Mouse (Mus musculus) layer of hippocampus, postnatal 36 days (tissue): ENCODE measurements at regions not wholly inside any gene's neighbourhood (a gene's known extent, or its start where the extent isn't known, plus 50 kb on each side); places are given as distances from the start of the nearest gene placed in this dataset.
A peak's percentile ranks its signal among the peaks of the same experiment; 100 is the strongest.

ENCODE experiments used
- DNase-seq, 2 experiments: peaks; one replicate each; pipeline ENCODE4 v3.0.0; 2022

- no peak for DNase-seq
These were observed 615.3 kb upstream of the Fbxo33 start for GRCm38 (mm10) chr12:59834809-59835208.

GRCm38 (mm10) chr12:59822918-59823317 is 603.4 kb upstream of the Fbxo33 start:
- DNase-seq = no peak

- no peak for DNase-seq
These were observed 602.9 kb upstream of the Fbxo33 start for GRCm38 (mm10) chr12:59822435-59822834.

- no peak for DNase-seq
These were observed 602.2 kb upstream of the Fbxo33 start for GRCm38 (mm10) chr12:59821698-59822097.

GRCm38 (mm10) chr12:59815965-59816364 is 596.4 kb upstream of the Fbxo33 start:
- no peak for DNase-seq

- DNase-seq = peak in 1 of 2 experiments; percentile 16
These were observed 594.8 kb upstream of the Fbxo33 start for GRCm38 (mm10) chr12:59814356-59814755.

GRCm38 (mm10) chr12:59809224-59809623 is 589.7 kb upstream of the Fbxo33 start:
- DNase-seq = no peak

- peak; percentile 20 to 48 for DNase-seq
These were observed 578.5 kb upstream of the Fbxo33 start for GRCm38 (mm10) chr12:59798051-59798450.

GRCm38 (mm10) chr12:59791473-59791872 is 571.9 kb upstream of the Fbxo33 start:
- DNase-seq = no peak

GRCm38 (mm10) chr12:59786831-59787230 is 567.3 kb upstream of the Fbxo33 start:
- no peak for DNase-seq

GRCm38 (mm10) chr12:59770980-59771379 is 551.5 kb upstream of the Fbxo33 start:
- DNase-seq = no peak

- DNase-seq = no peak
These were observed 542.7 kb upstream of the Fbxo33 start for GRCm38 (mm10) chr12:59762260-59762659.

- DNase-seq = no peak
These were observed 525.2 kb upstream of the Fbxo33 start for GRCm38 (mm10) chr12:59744768-59745167.

- DNase-seq = peak in 1 of 2 experiments; percentile 7
These were observed 523.7 kb upstream of the Fbxo33 start for GRCm38 (mm10) chr12:59743211-59743610.

- no peak for DNase-seq
These were observed 505.4 kb upstream of the Fbxo33 start for GRCm38 (mm10) chr12:59724951-59725350.

- no peak for DNase-seq
These were observed 503.1 kb upstream of the Fbxo33 start for GRCm38 (mm10) chr12:59722471-59723182.

GRCm38 (mm10) chr12:59713216-59713615 is 493.7 kb upstream of the Fbxo33 start:
- no peak for DNase-seq

GRCm38 (mm10) chr12:59683235-59683634 is 463.7 kb upstream of the Fbxo33 start:
- DNase-seq = no peak

GRCm38 (mm10) chr12:59663161-59663560 is 443.6 kb upstream of the Fbxo33 start:
- DNase-seq = no peak

- no peak for DNase-seq
These were observed 411.2 kb upstream of the Fbxo33 start for GRCm38 (mm10) chr12:59630678-59631077.

GRCm38 (mm10) chr12:59623147-59623546 is 403.6 kb upstream of the Fbxo33 start:
- DNase-seq = no peak

GRCm38 (mm10) chr12:59621132-59621531 is 401.6 kb upstream of the Fbxo33 start:
- DNase-seq = no peak

- peak; percentile 7 to 42 for DNase-seq
These were observed 400.8 kb upstream of the Fbxo33 start for GRCm38 (mm10) chr12:59620340-59620739.

GRCm38 (mm10) chr12:59616075-59616474 is 396.6 kb upstream of the Fbxo33 start:
- no peak for DNase-seq

- no peak for DNase-seq
These were observed 380.3 kb upstream of the Fbxo33 start for GRCm38 (mm10) chr12:59599785-59600184.
